Mouse (Mus musculus) neural tube, embryonic 15.5 days (tissue): Measurements from ENCODE around the gene Tbc1d2. TPM values are rescaled to one million over a fixed set of nuclear protein-coding genes. Genes with fewer than 3 reads are reported as not detected.
"Not testable (repeated sequence)": the region's sequence is repeated elsewhere in the genome, so short reads cannot be mapped to it uniquely, and the experiment has no call there.

Experiments used
- ATAC-seq: fragments of 200-750 bp; cut with Nextera tagmentation; 2 replicates; pipeline ENCODE4 v1.8.0; 2017; ENCODE audit warnings: mild to moderate bottlenecking, moderate TSS enrichment, moderate library complexity; ENCODE audit not compliant: low FRiP score
- H3K27ac ChIP-seq: fragments of 300-500 bp; sonication (generic); replicated peaks from 2 replicates; pipeline ENCODE4 v1.5.1; 2015; ENCODE audit warnings: mild to moderate bottlenecking, inconsistent platforms
- H3K27me3 ChIP-seq: fragments of 300-500 bp; sonication (generic); replicated peaks from 2 replicates; pipeline ENCODE4 v1.6.1; 2015; ENCODE audit warnings: inconsistent platforms
- H3K36me3 ChIP-seq: fragments of 300-500 bp; sonication (generic); 2 replicates; pipeline ENCODE4 v1.6.1; 2015; ENCODE audit warnings: inconsistent platforms
- H3K4me1 ChIP-seq: fragments of 300-500 bp; sonication (generic); 2 replicates; pipeline ENCODE4 v1.6.1; 2015; ENCODE audit warnings: inconsistent platforms
- H3K4me2 ChIP-seq: fragments of 300-500 bp; sonication (generic); 2 replicates; pipeline ENCODE4 v1.6.1; 2015; ENCODE audit warnings: inconsistent platforms, mild to moderate bottlenecking, moderate library complexity
- H3K4me3 ChIP-seq: fragments of 300-500 bp; sonication (generic); replicated peaks from 2 replicates; pipeline ENCODE4 v1.5.1; 2015; ENCODE audit warnings: mild to moderate bottlenecking, inconsistent platforms
- H3K9ac ChIP-seq: fragments of 300-500 bp; sonication (generic); replicated peaks from 2 replicates; pipeline ENCODE4 v1.6.1; 2015; ENCODE audit warnings: mild to moderate bottlenecking, inconsistent platforms
- H3K9me3 ChIP-seq: fragments of 300-500 bp; sonication (generic); replicated peaks from 2 replicates; pipeline ENCODE4 v1.6.1; 2016; ENCODE audit warnings: inconsistent platforms
- WGBS: fragments of 180-500 bp; shearing (Covaris S2); methylation state at CpG from one replicate; pipeline ENCODE4 v1.1.7; 2015; ENCODE audit warnings: mixed read lengths; 5-methylcytosine and 5-hydroxymethylcytosine counted together
- polyA plus RNA-seq: library from polyadenylated mRNA; unstranded; fragments of >200 nt; fragmentation: Nextera tagmentation; extraction: Ambion mirVana; gene quantifications from 2 replicates; pipeline ENCODE4 v1.2.1, GENCODE M21; 2015

Gene Tbc1d2
- polyA plus RNA-seq, 1 experiment from 2014 or later, result 0.73 TPM

DNA sequence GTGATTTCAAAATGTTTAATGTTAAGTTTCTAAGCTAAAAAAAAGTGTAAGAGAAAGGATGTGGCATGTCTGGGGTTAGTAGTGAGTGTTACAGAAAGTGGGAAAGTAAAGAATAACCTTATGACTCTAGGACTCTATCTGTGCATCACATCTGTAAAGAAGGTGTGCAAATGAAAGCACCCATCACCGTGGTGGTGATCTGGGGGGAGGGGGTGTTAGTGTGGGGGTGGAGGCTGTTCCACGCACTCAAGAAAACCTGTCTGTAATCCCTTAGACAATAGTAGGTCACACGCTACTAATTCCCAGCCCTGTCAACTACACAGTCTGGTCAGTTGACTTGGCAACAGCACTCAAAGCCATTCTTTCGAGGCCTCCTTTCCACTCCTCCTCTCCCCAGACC, 8.7 kb downstream of the Tbc1d2 start:
- no peaks in the 10 kb centered on the region for H3K36me3 ChIP-seq
- H3K9me3 ChIP-seq, result no peaks in the 10 kb centered on the region
- H3K4me3 ChIP-seq, result no peak overlapping the region
- 60% methylated on average over 4 of the region's 4 CpGs for WGBS
- no peak overlapping the region for H3K27ac ChIP-seq
- no peak for ATAC-seq
- no peak overlapping the region for H3K9ac ChIP-seq
- no peaks in the 10 kb centered on the region for H3K27me3 ChIP-seq
- H3K4me1 ChIP-seq, result no peaks in the 10 kb centered on the region
- no peak overlapping the region for H3K4me2 ChIP-seq

DNA sequence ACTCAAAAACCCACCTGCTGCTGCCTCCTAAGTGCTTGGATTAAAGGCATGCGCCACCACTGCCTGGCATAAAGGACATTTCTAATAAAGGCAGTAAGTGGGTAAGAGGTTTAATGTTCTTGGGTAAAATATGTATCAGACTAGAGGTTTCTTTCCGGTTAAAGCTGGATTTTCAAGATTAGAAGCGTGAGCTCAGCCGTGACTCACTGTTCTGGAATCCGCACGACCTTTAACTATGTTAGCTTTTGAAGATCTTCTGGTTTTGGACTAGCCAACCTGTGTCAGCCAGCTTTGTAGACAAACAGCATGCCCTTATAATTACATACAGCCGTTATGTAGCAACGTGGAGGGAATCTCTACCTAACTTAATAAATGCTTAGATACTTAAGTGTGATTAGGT, 10.1 kb downstream of the Tbc1d2 start:
- no peak overlapping the region for H3K27ac ChIP-seq
- no peaks in the 10 kb centered on the region for H3K9me3 ChIP-seq
- H3K27me3 ChIP-seq, result no peaks in the 10 kb centered on the region
- no peak overlapping the region for H3K4me3 ChIP-seq
- 92% methylated on average over 8 of the region's 8 CpGs for WGBS
- ATAC-seq, result no peak
- no peak overlapping the region for H3K4me2 ChIP-seq
- H3K36me3 ChIP-seq, result no peaks in the 10 kb centered on the region
- no peak overlapping the region for H3K9ac ChIP-seq
- no peaks in the 10 kb centered on the region for H3K4me1 ChIP-seq

DNA sequence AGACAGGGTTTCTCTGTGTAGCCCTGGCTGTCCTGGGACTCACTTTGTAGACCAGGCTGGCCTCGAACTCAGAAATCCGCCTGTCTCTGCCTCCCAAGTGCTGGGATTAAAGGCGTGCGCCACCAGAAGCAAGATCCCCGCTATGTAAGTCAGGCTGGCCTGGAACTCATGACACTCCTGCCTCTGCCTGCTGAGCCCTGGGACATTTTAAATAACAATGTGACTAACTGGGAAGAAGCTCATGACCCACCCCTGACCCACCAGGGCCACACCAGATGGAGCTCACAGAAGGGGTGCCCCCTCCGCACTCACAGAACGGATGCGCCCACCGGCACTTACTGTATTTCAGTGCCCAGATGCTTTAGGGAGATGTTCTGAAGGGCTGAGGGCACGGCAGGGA, 12.8 kb downstream of the Tbc1d2 start:
- H3K9ac ChIP-seq, H3K4me2 ChIP-seq, H3K4me3 ChIP-seq, H3K9me3 ChIP-seq, ATAC-seq, H3K4me1 ChIP-seq, H3K27ac ChIP-seq, H3K27me3 ChIP-seq, H3K36me3 ChIP-seq: not testable (repeated sequence)
- WGBS, result 89% methylated on average over 10 of the region's 10 CpGs

GRCm38 (mm10) chr4:46635702-46636430, 14.1 kb downstream of the Tbc1d2 start:
- H3K27ac ChIP-seq, result no peak overlapping the region
- no peak for ATAC-seq
- 89% methylated on average over 16 of the region's 16 CpGs for WGBS
- H3K27me3 ChIP-seq, result no peaks in the 10 kb centered on the region
- no peaks in the 10 kb centered on the region for H3K36me3 ChIP-seq
- H3K4me3 ChIP-seq, result no peak overlapping the region
- no peak overlapping the region for H3K9ac ChIP-seq
- H3K4me1 ChIP-seq, result no peaks in the 10 kb centered on the region
- H3K9me3 ChIP-seq, result no peaks in the 10 kb centered on the region
- H3K4me2 ChIP-seq, result no peak overlapping the region

- no peak overlapping the region for H3K4me2 ChIP-seq
- WGBS, result 63% methylated on average over 6 of the region's 6 CpGs
- no peak overlapping the region for H3K27ac ChIP-seq
- no peaks in the 10 kb centered on the region for H3K36me3 ChIP-seq
- no peak overlapping the region for H3K4me3 ChIP-seq
- H3K9ac ChIP-seq, result no peak overlapping the region
- no peak for ATAC-seq
- no peaks in the 10 kb centered on the region for H3K9me3 ChIP-seq
- H3K27me3 ChIP-seq, result no peaks in the 10 kb centered on the region
- H3K4me1 ChIP-seq, result no peaks in the 10 kb centered on the region
Measured at GRCm38 (mm10) chr4:46634881-46635280, 15.1 kb downstream of the Tbc1d2 start.

DNA sequence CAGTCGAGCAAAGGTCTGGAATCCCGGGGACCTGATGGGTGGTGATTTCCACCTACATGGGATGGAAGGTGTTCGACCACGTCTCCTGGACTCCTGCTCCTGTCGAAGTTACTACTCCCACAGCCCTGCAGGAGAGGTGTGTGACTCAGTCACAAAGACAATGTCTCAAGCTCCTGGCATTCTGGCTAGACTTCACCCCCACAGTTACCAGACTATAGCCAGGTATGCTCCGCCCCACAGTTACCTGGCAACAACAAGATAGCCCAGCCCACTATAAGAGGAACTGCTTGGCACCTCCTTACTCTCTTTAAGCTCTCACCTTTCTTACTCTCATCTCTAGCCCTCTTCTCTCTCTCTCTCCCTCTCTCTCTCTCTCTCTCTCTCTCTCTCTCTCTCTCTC, 16.4 kb downstream of the Tbc1d2 start:
- H3K4me2 ChIP-seq, H3K27ac ChIP-seq, H3K4me3 ChIP-seq, H3K36me3 ChIP-seq, H3K9me3 ChIP-seq, H3K27me3 ChIP-seq, H3K9ac ChIP-seq, ATAC-seq, H3K4me1 ChIP-seq: not testable (repeated sequence)
- 77% methylated on average over 6 of the region's 6 CpGs for WGBS

- Histone ChIP-seq H3K36me3 (no peaks in the 10 kb centered on the region), H3K9ac (no peak overlapping the region), H3K9me3 (no peaks in the 10 kb centered on the region), H3K4me1 (peaks cover 8% of the 10 kb centered on the region), H3K4me2 (no peak overlapping the region), H3K27me3 (no peaks in the 10 kb centered on the region), H3K27ac (no peak overlapping the region), H3K4me3 (no peak overlapping the region)
- WGBS, result 83% methylated on average over 2 of the region's 2 CpGs
- no peak for ATAC-seq
Measured at GRCm38 (mm10) chr4:46632465-46632864, 17.5 kb downstream of the Tbc1d2 start.

DNA sequence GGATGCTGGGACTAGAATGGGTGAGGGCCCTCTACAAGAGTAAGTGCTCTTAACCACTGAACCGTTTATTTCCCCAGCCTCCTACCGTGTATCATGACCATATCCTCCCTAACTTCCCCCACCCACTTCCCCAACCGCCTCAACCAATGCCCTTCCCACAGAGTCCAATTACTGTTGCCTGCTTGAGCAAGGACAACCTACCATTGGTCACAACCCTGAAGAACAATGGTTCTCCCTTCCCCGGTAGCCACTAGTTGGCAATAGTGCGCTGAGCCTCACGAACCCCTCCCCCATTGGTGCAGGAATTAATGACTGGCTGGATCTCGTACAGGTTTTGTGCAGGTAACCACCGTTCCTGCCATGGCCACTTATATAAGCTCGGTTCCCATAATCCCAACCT, 19.6 kb downstream of the Tbc1d2 start:
- no peaks in the 10 kb centered on the region for H3K27me3 ChIP-seq
- H3K4me3 ChIP-seq, result no peak overlapping the region
- no peak overlapping the region for H3K4me2 ChIP-seq
- WGBS, result 63% methylated on average over 9 of the region's 9 CpGs
- peaks cover 8% of the 10 kb centered on the region for H3K4me1 ChIP-seq
- no peaks in the 10 kb centered on the region for H3K36me3 ChIP-seq
- no peak overlapping the region for H3K27ac ChIP-seq
- H3K9ac ChIP-seq, result no peak overlapping the region
- no peaks in the 10 kb centered on the region for H3K9me3 ChIP-seq
- ATAC-seq, result no peak

GRCm38 (mm10) chr4:46628873-46629272, 21.1 kb downstream of the Tbc1d2 start:
- Histone ChIP-seq H3K27me3 (no peaks in the 10 kb centered on the region), H3K27ac (no peak overlapping the region), H3K4me3 (no peak overlapping the region), H3K4me2 (no peak overlapping the region), H3K9ac (no peak overlapping the region), H3K9me3 (no peaks in the 10 kb centered on the region), H3K4me1 (peaks cover 8% of the 10 kb centered on the region), H3K36me3 (no peaks in the 10 kb centered on the region)
- no peak for ATAC-seq
- 34% methylated on average over 9 of the region's 9 CpGs for WGBS

DNA sequence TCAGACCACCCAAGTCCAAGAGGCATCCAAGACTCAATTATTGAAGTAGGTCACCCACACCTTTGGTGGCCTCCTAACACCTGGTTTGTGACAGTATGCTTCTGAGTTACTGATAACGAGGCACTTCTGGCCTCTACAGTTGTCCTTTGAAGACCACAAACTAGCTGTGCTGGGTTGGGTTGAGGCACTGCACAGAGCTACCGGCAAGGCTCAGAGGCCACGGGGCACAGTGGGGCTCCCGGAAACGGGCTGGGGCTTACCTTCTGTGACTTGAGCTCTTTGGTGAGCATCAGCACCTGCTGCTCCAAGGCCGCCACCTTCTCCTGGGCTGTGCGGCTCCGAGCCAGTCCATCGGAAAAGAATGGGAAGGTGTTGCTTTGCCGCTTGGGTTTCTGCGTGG, 21.9 kb downstream of the Tbc1d2 start:
- ATAC-seq, result no peak
- H3K4me3 ChIP-seq, result no peak overlapping the region

DNA sequence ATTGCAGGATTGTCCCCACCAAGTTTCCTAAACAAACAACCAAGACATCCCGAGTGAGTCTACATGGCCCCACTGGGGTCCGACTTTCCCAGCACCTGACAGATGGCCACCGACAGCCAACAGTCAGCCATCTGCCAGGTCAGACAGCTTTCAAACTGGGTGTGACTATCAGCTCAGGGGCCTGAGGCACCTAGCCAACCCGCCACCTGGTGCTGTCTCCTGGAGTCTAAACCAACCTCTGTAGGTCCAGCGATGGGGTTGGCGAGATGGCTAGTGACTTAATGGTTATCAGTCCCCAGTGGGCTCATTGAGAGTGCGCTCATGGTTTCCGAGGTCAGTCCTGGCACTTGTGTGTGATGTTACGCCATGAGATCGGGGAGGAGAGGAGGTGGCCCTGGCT, 24.9 kb downstream of the Tbc1d2 start:
- H3K4me3 ChIP-seq, result no peak overlapping the region
- 74% methylated on average over 10 of the region's 10 CpGs for WGBS
- H3K9me3 ChIP-seq, result no peaks in the 10 kb centered on the region
- no peak overlapping the region for H3K9ac ChIP-seq
- H3K4me1 ChIP-seq, result peaks cover 12% of the 10 kb centered on the region
- ATAC-seq, result no peak
- H3K27me3 ChIP-seq, result no peaks in the 10 kb centered on the region
- H3K36me3 ChIP-seq, result no peaks in the 10 kb centered on the region
- H3K4me2 ChIP-seq, result no peak overlapping the region
- no peak overlapping the region for H3K27ac ChIP-seq

More for the DNA sequence above, 21.9 kb downstream of the Tbc1d2 start:
- Histone ChIP-seq H3K4me2 (no peak overlapping the region), H3K36me3 (no peaks in the 10 kb centered on the region), H3K9ac (no peak overlapping the region), H3K27ac (no peak overlapping the region), H3K27me3 (no peaks in the 10 kb centered on the region), H3K9me3 (no peaks in the 10 kb centered on the region), H3K4me1 (peaks cover 8% of the 10 kb centered on the region)
- WGBS, result 79% methylated on average over 11 of the region's 11 CpGs

DNA sequence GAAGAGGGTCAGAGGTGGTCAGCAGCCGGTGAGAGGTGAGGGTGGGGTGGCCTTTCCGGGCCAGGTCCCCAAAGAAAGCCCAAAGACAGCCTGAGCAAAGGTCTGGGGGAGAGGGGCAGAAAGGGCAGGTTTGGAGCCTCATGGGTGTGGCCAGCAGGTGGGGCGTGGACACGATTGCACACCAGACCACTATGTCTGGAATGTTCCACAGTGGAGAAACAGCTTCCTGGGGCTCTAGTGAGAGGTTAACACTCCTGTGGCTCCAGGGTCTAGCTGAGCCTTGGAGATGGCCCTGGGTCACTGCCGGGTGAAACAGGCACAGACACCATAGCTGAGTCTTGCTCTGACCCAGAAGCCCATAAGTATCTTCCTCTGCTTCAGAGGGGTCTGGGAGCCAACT, 27.0 kb downstream of the Tbc1d2 start:
- no peak for ATAC-seq
- no peaks in the 10 kb centered on the region; the same call in 1 of the 2 replicates for H3K27me3 ChIP-seq
- H3K9me3 ChIP-seq, result no peaks in the 10 kb centered on the region
- no peaks in the 10 kb centered on the region for H3K36me3 ChIP-seq
- no peak overlapping the region for H3K4me3 ChIP-seq
- no peak overlapping the region for H3K27ac ChIP-seq
- no peak overlapping the region for H3K9ac ChIP-seq
- H3K4me1 ChIP-seq, result peaks cover 3% of the 10 kb centered on the region; the same call in 1 of the 2 replicates
- no peak overlapping the region for H3K4me2 ChIP-seq
- 93% methylated on average over 5 of the region's 5 CpGs for WGBS
